Mouse (Mus musculus) cortical plate, adult 2 months (tissue): ENCODE results near the gene Cgnl1.

Experiments
- CTCF ChIP-seq: fragments of 200-500 bp; IDR thresholded peaks from 2 replicates; pipeline ENCODE4 v1.5.1; 2011; ENCODE audit warnings: mild to moderate bottlenecking, control low read depth, low read length; ENCODE audit not compliant: insufficient read depth; ENCODE audit errors: extremely low read depth
- POLR2A ChIP-seq: fragments of 200-500 bp; IDR thresholded peaks from 2 replicates; pipeline ENCODE4 v1.6.1; 2011; ENCODE audit warnings: mild to moderate bottlenecking, low read length, control low read depth; ENCODE audit not compliant: insufficient read depth; ENCODE audit errors: extremely low read depth

GRCm38 (mm10) chr9:71623871-71624569, 147.4 kb downstream of the Cgnl1 start:
- TF ChIP-seq POLR2A (no peak), CTCF (peak; percentile 88)
